Mouse (Mus musculus): ENCODE data around the gene Foxc1. TPM values are rescaled to one million over a fixed set of nuclear protein-coding genes. Genes with fewer than 3 reads are reported as not detected.

Foxc1 gene
- total and polyA plus RNA-seq, 3 experiments, result 0.05 TPM; not detected in 2

- no peak overlapping the region for H3K4me3 ChIP-seq (ENCODE audit: low read depth, low read length)
- H3K27me3 ChIP-seq (ENCODE audit: insufficient read depth, low read length), result peaks cover 64% of the 10 kb centered on the region
Observed at GRCm38 (mm10) chr13:31803166-31804093, 3.0 kb upstream of the Foxc1 start.

GRCm38 (mm10) chr13:31804571-31804970, 1.9 kb upstream of the Foxc1 start:
- peaks cover 56% of the 10 kb centered on the region for H3K27me3 ChIP-seq (ENCODE audit: insufficient read depth, low read length)
- H3K36me3 ChIP-seq (replicated peaks), result no peaks in the 10 kb centered on the region
- ATAC-seq (ENCODE audit: extremely low read depth, insufficient number of reproducible peaks, low FRiP score, poor library complexity, severe bottlenecking) (no peak), DNase-seq (ENCODE audit: low spot score) (no peak)
- H3K4me3 ChIP-seq (ENCODE audit: low read depth, low read length), result no peak overlapping the region
- peaks cover 12% of the 10 kb centered on the region for H3K4me1 ChIP-seq (ENCODE audit: insufficient read depth, low read depth, low read length)
- no peak for TF ChIP-seq TAL1 (conservative IDR thresholded peaks at IDR 0.05; ENCODE audit: low read depth, low read length)
- TF ChIP-seq POLR2AphosphoS5 (IDR thresholded peaks at IDR 0.05; ENCODE audit: insufficient replicate concordance, low read depth, low read length), result no peak
- TF ChIP-seq GATA1 (IDR thresholded peaks at IDR 0.05; ENCODE audit: borderline replicate concordance, low read length), result no peak
- TF ChIP-seq GATA2 (IDR thresholded peaks at IDR 0.05; ENCODE audit: borderline replicate concordance, low read depth, low read length), result no peak
- no peak for TF ChIP-seq CTCF (IDR thresholded peaks at IDR 0.05; ENCODE audit: low read depth, low read length)
- peaks cover 28% of the 10 kb centered on the region for H3K9me3 ChIP-seq (replicated peaks)

More at GRCm38 (mm10) chr13:31803166-31804093, 3.0 kb upstream of the Foxc1 start:
- Histone ChIP-seq H3K36me3 (replicated peaks) (no peaks in the 10 kb centered on the region), H3K9me3 (replicated peaks) (peaks cover 25% of the 10 kb centered on the region), H3K4me1 (ENCODE audit: insufficient read depth, low read depth, low read length) (peaks cover 12% of the 10 kb centered on the region)
- no peak for DNase-seq (ENCODE audit: low spot score)
- no peak for TF ChIP-seq GATA2 (IDR thresholded peaks at IDR 0.05; ENCODE audit: borderline replicate concordance, low read depth, low read length)
- no peak for TF ChIP-seq GATA1 (IDR thresholded peaks at IDR 0.05; ENCODE audit: borderline replicate concordance, low read length)
- TF ChIP-seq TAL1 (conservative IDR thresholded peaks at IDR 0.05; ENCODE audit: low read depth, low read length), result no peak
- no peak for TF ChIP-seq CTCF (IDR thresholded peaks at IDR 0.05; ENCODE audit: low read depth, low read length)
- TF ChIP-seq POLR2AphosphoS5 (IDR thresholded peaks at IDR 0.05; ENCODE audit: insufficient replicate concordance, low read depth, low read length), result no peak
- ATAC-seq (ENCODE audit: extremely low read depth, insufficient number of reproducible peaks, low FRiP score, poor library complexity, severe bottlenecking), result no peak

- no peak for TF ChIP-seq GATA1 (IDR thresholded peaks at IDR 0.05; ENCODE audit: borderline replicate concordance, low read length)
- no peak for TF ChIP-seq GATA2 (IDR thresholded peaks at IDR 0.05; ENCODE audit: borderline replicate concordance, low read depth, low read length)
- no peak for TF ChIP-seq CTCF (IDR thresholded peaks at IDR 0.05; ENCODE audit: low read depth, low read length)
- no peak for TF ChIP-seq POLR2AphosphoS5 (IDR thresholded peaks at IDR 0.05; ENCODE audit: insufficient replicate concordance, low read depth, low read length)
- no peak for TF ChIP-seq TAL1 (conservative IDR thresholded peaks at IDR 0.05; ENCODE audit: low read depth, low read length)
- Histone ChIP-seq H3K27me3 (ENCODE audit: insufficient read depth, low read length) (peaks cover 48% of the 10 kb centered on the region), H3K4me3 (ENCODE audit: low read depth, low read length) (no peak overlapping the region), H3K4me1 (ENCODE audit: insufficient read depth, low read depth, low read length) (peaks cover 9% of the 10 kb centered on the region), H3K9me3 (replicated peaks) (peaks cover 33% of the 10 kb centered on the region), H3K36me3 (replicated peaks) (no peaks in the 10 kb centered on the region)
- ATAC-seq (ENCODE audit: extremely low read depth, insufficient number of reproducible peaks, low FRiP score, poor library complexity, severe bottlenecking) (no peak), DNase-seq (ENCODE audit: low spot score) (no peak)
Observed at GRCm38 (mm10) chr13:31805831-31806427, 504 bp upstream of the Foxc1 start.

GRCm38 (mm10) chr13:31806890-31807735, 680 bp downstream of the Foxc1 start:
- no peak overlapping the region; the same call in 1 of the 2 replicates for H3K4me3 ChIP-seq (ENCODE audit: low read depth, low read length)
- peaks cover 40% of the 10 kb centered on the region for H3K9me3 ChIP-seq (replicated peaks)
- H3K36me3 ChIP-seq (replicated peaks), result no peaks in the 10 kb centered on the region
- peaks cover 42% of the 10 kb centered on the region for H3K27me3 ChIP-seq (ENCODE audit: insufficient read depth, low read length)
- H3K4me1 ChIP-seq (ENCODE audit: insufficient read depth, low read depth, low read length), result no peaks in the 10 kb centered on the region; the same call in 1 of the 2 replicates
- DNase-seq (ENCODE audit: low spot score), result no peak
- ATAC-seq (ENCODE audit: extremely low read depth, insufficient number of reproducible peaks, low FRiP score, poor library complexity, severe bottlenecking), result no peak
- TF ChIP-seq POLR2AphosphoS5 (IDR thresholded peaks at IDR 0.05; ENCODE audit: insufficient replicate concordance, low read depth, low read length) (no peak), GATA1 (IDR thresholded peaks at IDR 0.05; ENCODE audit: borderline replicate concordance, low read length) (no peak), CTCF (IDR thresholded peaks at IDR 0.05; ENCODE audit: low read depth, low read length) (no peak), TAL1 (conservative IDR thresholded peaks at IDR 0.05; ENCODE audit: low read depth, low read length) (no peak), GATA2 (IDR thresholded peaks at IDR 0.05; ENCODE audit: borderline replicate concordance, low read depth, low read length) (no peak)

GRCm38 (mm10) chr13:31807736-31808115, 1.3 kb downstream of the Foxc1 start:
- TF ChIP-seq GATA1 (IDR thresholded peaks at IDR 0.05; ENCODE audit: borderline replicate concordance, low read length) (no peak), GATA2 (IDR thresholded peaks at IDR 0.05; ENCODE audit: borderline replicate concordance, low read depth, low read length) (no peak), CTCF (IDR thresholded peaks at IDR 0.05; ENCODE audit: low read depth, low read length) (no peak), POLR2AphosphoS5 (IDR thresholded peaks at IDR 0.05; ENCODE audit: insufficient replicate concordance, low read depth, low read length) (no peak), TAL1 (conservative IDR thresholded peaks at IDR 0.05; ENCODE audit: low read depth, low read length) (no peak)
- Histone ChIP-seq H3K9me3 (replicated peaks) (peaks cover 40% of the 10 kb centered on the region), H3K4me1 (ENCODE audit: insufficient read depth, low read depth, low read length) (no peaks in the 10 kb centered on the region; the same call in 1 of the 2 replicates), H3K4me3 (ENCODE audit: low read depth, low read length) (no peak overlapping the region; the same call in 1 of the 2 replicates), H3K36me3 (replicated peaks) (no peaks in the 10 kb centered on the region), H3K27me3 (ENCODE audit: insufficient read depth, low read length) (peaks cover 37% of the 10 kb centered on the region)
- ATAC-seq (ENCODE audit: extremely low read depth, insufficient number of reproducible peaks, low FRiP score, poor library complexity, severe bottlenecking), result no peak
- no peak for DNase-seq (ENCODE audit: low spot score)

Data from G1E (cell line).